Mouse (Mus musculus): Measurements from ENCODE around the gene Prdm12. TPM values are rescaled to one million over a fixed set of nuclear protein-coding genes. Genes with fewer than 3 reads are reported as not detected.

Gene Prdm12
- under 1 TPM; 0.44 to 0.64 TPM for total RNA-seq (2021)

- intact Hi-C loops (cut with DNase I), result no loop called here
Observed at GRCm38 (mm10) chr2:31639901-31640608, at the start of gene Prdm12. Gene Prdm12, plus strand, starts transcription at chr2:31640037.

GRCm38 (mm10) chr2:31591799-31592484 lies 47.9 kb upstream of the Prdm12 start:
- intact Hi-C loops (cut with DNase I), result no loop called here
- DNase-seq, result no peak

More at GRCm38 (mm10) chr2:31639901-31640608, at the start of gene Prdm12:
- no peak for DNase-seq

GRCm38 (mm10) chr2:31607555-31607954 lies 32.3 kb upstream of the Prdm12 start:
- intact Hi-C loops (cut with DNase I), result no loop called here
- no peak for DNase-seq

GRCm38 (mm10) chr2:31609859-31610261 lies 30.0 kb upstream of the Prdm12 start:
- intact Hi-C loops (cut with DNase I), result no loop called here
- peak; percentile 78 for DNase-seq

GRCm38 (mm10) chr2:31610922-31611321 lies 28.9 kb upstream of the Prdm12 start:
- DNase-seq, result no peak
- intact Hi-C loops (cut with DNase I), result no loop called here

- no peak for DNase-seq
- intact Hi-C loops (cut with DNase I), result no loop called here
Observed at GRCm38 (mm10) chr2:31611400-31611799, 28.4 kb upstream of the Prdm12 start.

- DNase-seq, result no peak
- intact Hi-C loops (cut with DNase I), result no loop called here
Observed at GRCm38 (mm10) chr2:31612627-31613026, 27.2 kb upstream of the Prdm12 start.

GRCm38 (mm10) chr2:31613781-31614180 lies 26.1 kb upstream of the Prdm12 start:
- DNase-seq, result no peak
- intact Hi-C loops (cut with DNase I), result no loop called here

- intact Hi-C loops (cut with DNase I), result no loop called here
Observed at GRCm38 (mm10) chr2:31618484-31619161, 21.2 kb upstream of the Prdm12 start.

GRCm38 (mm10) chr2:31619208-31619607 lies 20.6 kb upstream of the Prdm12 start:
- no peak for DNase-seq
- intact Hi-C loops (cut with DNase I), result no loop called here

More at GRCm38 (mm10) chr2:31618484-31619161, 21.2 kb upstream of the Prdm12 start:
- peak; percentile 47 for DNase-seq

- intact Hi-C loops (cut with DNase I), result no loop called here
- DNase-seq, result no peak
Observed at GRCm38 (mm10) chr2:31633531-31633930, 6.3 kb upstream of the Prdm12 start.

- intact Hi-C loops (cut with DNase I), result no loop called here
- no peak for DNase-seq
Observed at GRCm38 (mm10) chr2:31635281-31636137, 4.3 kb upstream of the Prdm12 start.

GRCm38 (mm10) chr2:31636138-31636741 lies 3.6 kb upstream of the Prdm12 start:
- intact Hi-C loops (cut with DNase I), result no loop called here
- DNase-seq, result peak; percentile 35

- intact Hi-C loops (cut with DNase I), result no loop called here
- peak; percentile 36 for DNase-seq
Observed at GRCm38 (mm10) chr2:31636742-31637141, 3.1 kb upstream of the Prdm12 start.

GRCm38 (mm10) chr2:31637311-31637710 lies 2.5 kb upstream of the Prdm12 start:
- intact Hi-C loops (cut with DNase I), result no loop called here
- no peak for DNase-seq

- peak; percentile 37 for DNase-seq
- intact Hi-C loops (cut with DNase I), result no loop called here
Observed at GRCm38 (mm10) chr2:31637807-31638206, 2.0 kb upstream of the Prdm12 start.

- intact Hi-C loops (cut with DNase I), result no loop called here
- no peak for DNase-seq
Observed at GRCm38 (mm10) chr2:31638581-31639465, 1.0 kb upstream of the Prdm12 start.

GRCm38 (mm10) chr2:31639466-31639760 lies 424 bp upstream of the Prdm12 start:
- no peak for DNase-seq
- intact Hi-C loops (cut with DNase I), result no loop called here

Data from left cerebral cortex, postnatal 4 days (tissue).